In the genomic region with DNA sequence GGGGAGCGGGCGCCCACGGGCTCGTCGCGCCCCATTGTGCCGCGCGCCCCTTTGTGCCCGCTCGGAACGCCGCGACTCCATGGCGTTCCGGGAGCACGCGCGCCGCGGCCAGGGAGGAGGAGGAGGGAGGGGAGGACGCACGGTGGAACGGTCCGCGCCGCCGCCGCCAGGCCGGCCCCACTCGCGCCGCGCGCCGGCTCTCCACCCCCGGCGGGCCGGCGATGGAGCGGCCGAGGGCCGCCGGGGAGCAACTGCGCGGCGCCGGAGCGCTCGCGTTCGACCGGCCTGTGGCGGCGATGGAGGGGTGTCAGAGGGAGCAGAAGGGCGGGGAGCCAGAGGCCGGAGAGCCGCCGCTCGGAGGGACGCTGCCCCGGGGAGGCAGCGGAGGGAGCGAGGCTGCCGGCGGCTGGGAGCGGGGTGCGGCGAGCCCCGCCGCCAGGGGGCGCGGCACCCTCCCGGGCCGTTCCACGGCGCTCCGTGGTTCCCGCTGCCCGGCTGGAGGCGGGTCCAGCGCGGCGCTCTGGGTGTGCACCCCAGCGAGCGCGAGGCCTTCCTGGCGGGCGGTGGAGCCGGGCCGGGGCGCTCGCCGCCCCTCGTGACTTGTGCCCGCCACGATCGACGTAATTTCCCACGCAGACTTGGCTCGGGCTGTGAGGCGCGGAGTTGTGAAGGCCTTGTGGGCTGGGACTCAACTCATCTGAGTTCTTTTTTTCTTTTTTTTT, we compare ENCODE assay signal across 8 mouse cellular contexts. TPM values are rescaled to one million over a fixed set of nuclear protein-coding genes. Genes with fewer than 3 reads are reported as not detected.
A peak's percentile ranks its signal among the peaks of the same experiment; 100 is the strongest.
DNase-seq lines count a peak whose midpoint lies in the region; ATAC-seq and TF ChIP-seq lines count a peak whose summit lies in the region.

No protein-coding gene starts in this region.

- peak overlapping the region; percentile 98 for H3K27ac ChIP-seq in embryonic facial prominence, embryonic 11.5 days (replicated peaks; ENCODE audit: low read depth, low read length)
- H3K27ac ChIP-seq in kidney, adult 2 months (ENCODE audit: insufficient read depth, low read depth, low read length): peak overlapping the region; percentile 89
- peak overlapping the region; percentile 99 for H3K27ac ChIP-seq in limb, embryonic 14.5 days (replicated peaks; ENCODE audit: low read depth, low read length)
- peak overlapping the region; percentile 96 for H3K27ac ChIP-seq in midbrain, embryonic 16.5 days (ENCODE audit: low read length)
- peak overlapping the region; percentile 72 for H3K27ac ChIP-seq in spleen, adult 2 months (ENCODE audit: insufficient read depth, low read length)

- peak overlapping the region; percentile 94 for H3K4me2 ChIP-seq in embryonic facial prominence, embryonic 11.5 days (ENCODE audit: low read depth, low read length)
- peak overlapping the region; percentile 82 for H3K4me2 ChIP-seq in limb, embryonic 14.5 days (replicated peaks; ENCODE audit: low read depth, low read length, severe bottlenecking)
- peak overlapping the region; percentile 83 for H3K4me2 ChIP-seq in midbrain, embryonic 16.5 days (ENCODE audit: low read length)

- no peaks in the 10 kb centered on the region; the same call in 1 of the 2 replicates for H3K4me1 ChIP-seq in embryonic facial prominence, embryonic 11.5 days (ENCODE audit: control insufficient read depth, insufficient read depth, low read length)
- peaks cover 10% of the 10 kb centered on the region for H3K4me1 ChIP-seq in kidney, adult 2 months (ENCODE audit: control insufficient read depth, insufficient read depth, low read length)
- H3K4me1 ChIP-seq in limb, embryonic 14.5 days (ENCODE audit: control insufficient read depth, insufficient read depth, low read length): peaks cover 33% of the 10 kb centered on the region
- peaks cover 30% of the 10 kb centered on the region for H3K4me1 ChIP-seq in midbrain, embryonic 16.5 days (ENCODE audit: control insufficient read depth, insufficient read depth, low read length)
- H3K4me1 ChIP-seq in spleen, adult 2 months (ENCODE audit: control insufficient read depth, insufficient read depth, insufficient read length): no peaks in the 10 kb centered on the region; the same call in none of the 2 replicates

- peak; percentile 49 for TF ChIP-seq CTCF in kidney, adult 2 months (conservative IDR thresholded peaks at IDR 0.05; ENCODE audit: insufficient read depth, insufficient read length, low read depth, low read length)
- TF ChIP-seq CTCF in spleen, adult 2 months (IDR thresholded peaks at IDR 0.05; ENCODE audit: extremely low read depth, insufficient read depth, insufficient read length, insufficient replicate concordance): peak; percentile 64

- DNase-seq in layer of hippocampus, adult 11-12 months (ENCODE audit: low spot score): peak; percentile 74
- DNase-seq in layer of hippocampus, adult 9-10 months (ENCODE audit: low spot score): no peak
- DNase-seq in embryonic facial prominence, embryonic 11.5 days (ENCODE audit: low spot score): peak; percentile 90
- DNase-seq in heart, adult 18-20 months: peak; percentile 85 to 94
- peak; percentile 92 for DNase-seq in kidney, adult 2 months
- peak; percentile 76 for DNase-seq in limb, embryonic 14.5 days (ENCODE audit: low spot score)
- peak; percentile 74 to 84 for DNase-seq in spleen, adult 2 months (ENCODE audit: low read depth in 1 of 2, low spot score in 2 of 2)

- H3K9ac ChIP-seq in embryonic facial prominence, embryonic 11.5 days (replicated peaks; ENCODE audit: low read length): peak overlapping the region; percentile 99
- H3K9ac ChIP-seq in limb, embryonic 14.5 days (ENCODE audit: low read depth, low read length, severe bottlenecking): peak overlapping the region; percentile 97
- peak overlapping the region; percentile 92 for H3K9ac ChIP-seq in midbrain, embryonic 16.5 days (ENCODE audit: low read depth, low read length)

- H3K4me3 ChIP-seq in embryonic facial prominence, embryonic 11.5 days (ENCODE audit: low read depth, low read length): peak overlapping the region; percentile 89
- H3K4me3 ChIP-seq in kidney, adult 2 months (ENCODE audit: insufficient read depth, low read depth, low read length): peak overlapping the region; percentile 91
- peak overlapping the region; percentile 80 for H3K4me3 ChIP-seq in limb, embryonic 14.5 days (replicated peaks; ENCODE audit: low read length)
- peak overlapping the region; percentile 83 for H3K4me3 ChIP-seq in midbrain, embryonic 16.5 days (ENCODE audit: low read depth, low read length)
- peak overlapping the region; percentile 84 for H3K4me3 ChIP-seq in spleen, adult 2 months (ENCODE audit: extremely low read depth, insufficient read depth, insufficient read length)

- peak; percentile 69 for ATAC-seq in embryonic facial prominence, embryonic 11.5 days (replicated peaks; ENCODE audit: insufficient number of reproducible peaks, low FRiP score, low TSS enrichment, low read depth)
- ATAC-seq in limb, embryonic 14.5 days (ENCODE audit: low FRiP score, low read depth): peak; percentile 75
- peak; percentile 89 for ATAC-seq in midbrain, embryonic 16.5 days

- no peaks in the 10 kb centered on the region for H3K36me3 ChIP-seq in embryonic facial prominence, embryonic 11.5 days (replicated peaks; ENCODE audit: control insufficient read depth, insufficient read depth, low read depth, low read length)
- H3K36me3 ChIP-seq in kidney, adult 2 months (ENCODE audit: control insufficient read depth, insufficient read depth, low read length): no peaks in the 10 kb centered on the region
- H3K36me3 ChIP-seq in limb, embryonic 14.5 days (ENCODE audit: control insufficient read depth, insufficient read depth, low read length): no peaks in the 10 kb centered on the region
- no peaks in the 10 kb centered on the region for H3K36me3 ChIP-seq in midbrain, embryonic 16.5 days (ENCODE audit: control insufficient read depth, insufficient read depth, low read length)
- H3K36me3 ChIP-seq in spleen, adult 2 months (ENCODE audit: control insufficient read depth, insufficient read depth, low read length): no peaks in the 10 kb centered on the region

- H3K9me3 ChIP-seq in embryonic facial prominence, embryonic 11.5 days (replicated peaks; ENCODE audit: control insufficient read depth, low read length): no peaks in the 10 kb centered on the region
- H3K9me3 ChIP-seq in limb, embryonic 14.5 days (ENCODE audit: control insufficient read depth, low read length): no peaks in the 10 kb centered on the region
- H3K9me3 ChIP-seq in midbrain, embryonic 16.5 days (replicated peaks; ENCODE audit: control insufficient read depth, low read length, poor library complexity, severe bottlenecking): no peaks in the 10 kb centered on the region

- WGBS in embryonic facial prominence, embryonic 11.5 days: under 1% methylated on average over 84 of the region's 103 CpGs
- WGBS in kidney, adult 2 months: under 1% methylated on average over 101 of the region's 103 CpGs
- WGBS in limb, embryonic 14.5 days: 0% methylated on average over 43 of the region's 103 CpGs
- 0% methylated on average over 84 of the region's 103 CpGs for WGBS in midbrain, embryonic 16.5 days
- WGBS in spleen, adult 2 months: under 1% methylated on average over 90 of the region's 103 CpGs

- TF ChIP-seq POLR2A in kidney, adult 2 months (IDR thresholded peaks at IDR 0.05; ENCODE audit: low read depth, low read length): no peak
- TF ChIP-seq POLR2A in limb, embryonic 14.5 days (IDR thresholded peaks at IDR 0.05; ENCODE audit: borderline replicate concordance, extremely low read depth, insufficient read depth, insufficient read length): no peak
- TF ChIP-seq POLR2A in spleen, adult 2 months (IDR thresholded peaks at IDR 0.05; ENCODE audit: low read depth, low read length): no peak

- H3K27me3 ChIP-seq in embryonic facial prominence, embryonic 11.5 days (ENCODE audit: control insufficient read depth, insufficient read depth, low read length): no peaks in the 10 kb centered on the region
- H3K27me3 ChIP-seq in kidney, adult 2 months (replicated peaks; ENCODE audit: control insufficient read depth, insufficient read depth, low read length): no peaks in the 10 kb centered on the region; the same call in 1 of the 2 replicates
- H3K27me3 ChIP-seq in limb, embryonic 14.5 days (ENCODE audit: control insufficient read depth, insufficient read depth, low read length): no peaks in the 10 kb centered on the region
- H3K27me3 ChIP-seq in midbrain, embryonic 16.5 days (ENCODE audit: control insufficient read depth, insufficient read depth, low read depth, low read length): no peaks in the 10 kb centered on the region
- peaks cover 10% of the 10 kb centered on the region; the same call in 1 of the 2 replicates for H3K27me3 ChIP-seq in spleen, adult 2 months (ENCODE audit: control insufficient read depth, insufficient read depth, low read length)

RNA-seq across cellular contexts. Expression of a gene that starts 1.0 kb away (rescaled TPM):
- polyA plus RNA-seq in embryonic facial prominence, embryonic 11.5 days (2014; fragmentation: Nextera tagmentation; extraction: Ambion mirVana): 6.9 and 7.1 TPM in 2 replicates
- total RNA-seq in heart, adult 18-20 months (2021): 1 to 10 TPM; 4.0 to 4.2 TPM
- polyA plus RNA-seq in kidney, adult 2 months (2012; rRNA removed): 3.8 TPM in 2 replicates
- polyA plus RNA-seq in limb, embryonic 14.5 days (2012; rRNA removed): 9.8 and 11.4 TPM in 2 replicates
- polyA plus RNA-seq in limb, embryonic 14.5 days (2014; fragmentation: Nextera tagmentation; extraction: Ambion mirVana): 5.0 and 6.1 TPM in 2 replicates
- polyA plus RNA-seq in midbrain, embryonic 16.5 days (2015; fragmentation: Nextera tagmentation; extraction: Ambion mirVana): 3.1 TPM in 2 replicates
- 2.1 and 3.1 TPM in 2 replicates for polyA plus RNA-seq in spleen, adult 2 months (2012; rRNA removed)

RNA-seq across cellular contexts. Expression of a gene that starts 44.3 kb away (rescaled TPM):
- polyA plus RNA-seq in embryonic facial prominence, embryonic 11.5 days (2014; fragmentation: Nextera tagmentation; extraction: Ambion mirVana): 10.8 and 13.8 TPM in 2 replicates
- total RNA-seq in heart, adult 18-20 months (2021): 1 to 10 TPM; 8.0 to 9.8 TPM
- polyA plus RNA-seq in kidney, adult 2 months (2012; rRNA removed): 74.5 and 91.3 TPM in 2 replicates
- 4.6 and 28.3 TPM in 2 replicates for polyA plus RNA-seq in limb, embryonic 14.5 days (2012; rRNA removed)
- polyA plus RNA-seq in limb, embryonic 14.5 days (2014; fragmentation: Nextera tagmentation; extraction: Ambion mirVana): 12.7 and 14.4 TPM in 2 replicates
- polyA plus RNA-seq in midbrain, embryonic 16.5 days (2015; fragmentation: Nextera tagmentation; extraction: Ambion mirVana): 16.6 and 23.4 TPM in 2 replicates
- 22.2 and 43.4 TPM in 2 replicates for polyA plus RNA-seq in spleen, adult 2 months (2012; rRNA removed)
